Mouse (Mus musculus): ENCODE measurements at regions not wholly inside any gene's neighbourhood (a gene's known extent, or its start where the extent isn't known, plus 50 kb on each side); places are given as distances from the start of the nearest gene placed in this dataset.

- Histone ChIP-seq H3K27ac (ENCODE audit: low read depth, low read length) (no peak overlapping the region), H3K4me3 (ENCODE audit: low read depth, low read length) (no peak overlapping the region), H3K9ac (ENCODE audit: low read length) (no peak overlapping the region), H3K27me3 (ENCODE audit: control insufficient read depth, insufficient read depth, low read length) (no peaks in the 10 kb centered on the region), H3K4me1 (replicated peaks; ENCODE audit: control insufficient read depth, insufficient read depth, low read length) (no peaks in the 10 kb centered on the region), H3K4me2 (ENCODE audit: low read depth, low read length, severe bottlenecking) (no peak overlapping the region), H3K9me3 (ENCODE audit: control insufficient read depth, low read length) (no peaks in the 10 kb centered on the region), H3K36me3 (ENCODE audit: control insufficient read depth, insufficient read depth, low read length) (no peaks in the 10 kb centered on the region)
- no peak for DNase-seq (ENCODE audit: low spot score)
- WGBS = 89% methylated on average over 5 of the region's 5 CpGs
- ATAC-seq (replicated peaks; ENCODE audit: low FRiP score) = no peak
Measured at GRCm38 (mm10) chr17:44423471-44423985, 235.1 kb downstream of the Clic5 start.

- Histone ChIP-seq H3K4me2 (ENCODE audit: low read depth, low read length, severe bottlenecking) (no peak overlapping the region), H3K27ac (ENCODE audit: low read depth, low read length) (no peak overlapping the region), H3K4me1 (replicated peaks; ENCODE audit: control insufficient read depth, insufficient read depth, low read length) (no peaks in the 10 kb centered on the region), H3K27me3 (ENCODE audit: control insufficient read depth, insufficient read depth, low read length) (no peaks in the 10 kb centered on the region), H3K36me3 (ENCODE audit: control insufficient read depth, insufficient read depth, low read length) (no peaks in the 10 kb centered on the region), H3K9ac (ENCODE audit: low read length) (no peak overlapping the region), H3K4me3 (ENCODE audit: low read depth, low read length) (no peak overlapping the region), H3K9me3 (ENCODE audit: control insufficient read depth, low read length) (no peaks in the 10 kb centered on the region)
- DNase-seq (ENCODE audit: low spot score) = peak; percentile 41
- 60% methylated on average over 4 of the region's 4 CpGs for whole genome bisulfite sequencing
- no peak for ATAC-seq (replicated peaks; ENCODE audit: low FRiP score)
Measured at GRCm38 (mm10) chr17:44432524-44433295, 244.3 kb downstream of the Clic5 start.

GRCm38 (mm10) chr17:44433296-44433653 lies 244.9 kb downstream of the Clic5 start:
- H3K9ac ChIP-seq (ENCODE audit: low read length) = no peak overlapping the region
- H3K36me3 ChIP-seq (ENCODE audit: control insufficient read depth, insufficient read depth, low read length) = no peaks in the 10 kb centered on the region
- H3K9me3 ChIP-seq (ENCODE audit: control insufficient read depth, low read length) = no peaks in the 10 kb centered on the region
- no peak overlapping the region for H3K4me3 ChIP-seq (ENCODE audit: low read depth, low read length)
- H3K27me3 ChIP-seq (ENCODE audit: control insufficient read depth, insufficient read depth, low read length) = no peaks in the 10 kb centered on the region
- H3K27ac ChIP-seq (ENCODE audit: low read depth, low read length) = no peak overlapping the region
- H3K4me1 ChIP-seq (replicated peaks; ENCODE audit: control insufficient read depth, insufficient read depth, low read length) = no peaks in the 10 kb centered on the region
- no peak for ATAC-seq (replicated peaks; ENCODE audit: low FRiP score)
- DNase-seq (ENCODE audit: low spot score) = no peak
- H3K4me2 ChIP-seq (ENCODE audit: low read depth, low read length, severe bottlenecking) = no peak overlapping the region

GRCm38 (mm10) chr17:44436536-44437043 lies 248.2 kb downstream of the Clic5 start:
- Histone ChIP-seq H3K27me3 (ENCODE audit: control insufficient read depth, insufficient read depth, low read length) (no peaks in the 10 kb centered on the region), H3K4me3 (ENCODE audit: low read depth, low read length) (no peak overlapping the region), H3K4me2 (ENCODE audit: low read depth, low read length, severe bottlenecking) (no peak overlapping the region), H3K9me3 (ENCODE audit: control insufficient read depth, low read length) (no peaks in the 10 kb centered on the region), H3K36me3 (ENCODE audit: control insufficient read depth, insufficient read depth, low read length) (no peaks in the 10 kb centered on the region), H3K27ac (ENCODE audit: low read depth, low read length) (no peak overlapping the region), H3K9ac (ENCODE audit: low read length) (no peak overlapping the region), H3K4me1 (replicated peaks; ENCODE audit: control insufficient read depth, insufficient read depth, low read length) (no peaks in the 10 kb centered on the region)
- DNase-seq (ENCODE audit: low spot score) = no peak
- ATAC-seq (replicated peaks; ENCODE audit: low FRiP score) = no peak
- WGBS = 88% methylated on average over 9 of the region's 9 CpGs

- H3K36me3 ChIP-seq (ENCODE audit: control insufficient read depth, insufficient read depth, low read length) = no peaks in the 10 kb centered on the region
- H3K4me3 ChIP-seq (ENCODE audit: low read depth, low read length) = no peak overlapping the region
- H3K9ac ChIP-seq (ENCODE audit: low read length) = no peak overlapping the region
- H3K27ac ChIP-seq (ENCODE audit: low read depth, low read length) = no peak overlapping the region
- H3K4me1 ChIP-seq (replicated peaks; ENCODE audit: control insufficient read depth, insufficient read depth, low read length) = no peaks in the 10 kb centered on the region
- no peak for ATAC-seq (replicated peaks; ENCODE audit: low FRiP score)
- DNase-seq (ENCODE audit: low spot score) = no peak
- H3K9me3 ChIP-seq (ENCODE audit: control insufficient read depth, low read length) = no peaks in the 10 kb centered on the region
- no peaks in the 10 kb centered on the region for H3K27me3 ChIP-seq (ENCODE audit: control insufficient read depth, insufficient read depth, low read length)
- H3K4me2 ChIP-seq (ENCODE audit: low read depth, low read length, severe bottlenecking) = no peak overlapping the region
Measured at GRCm38 (mm10) chr17:44438526-44438925, 250.1 kb downstream of the Clic5 start.

- H3K9ac ChIP-seq (ENCODE audit: low read length) = no peak overlapping the region
- H3K4me2 ChIP-seq (ENCODE audit: low read depth, low read length, severe bottlenecking) = no peak overlapping the region
- H3K27ac ChIP-seq (ENCODE audit: low read depth, low read length) = no peak overlapping the region
- no peaks in the 10 kb centered on the region for H3K36me3 ChIP-seq (ENCODE audit: control insufficient read depth, insufficient read depth, low read length)
- no peaks in the 10 kb centered on the region for H3K4me1 ChIP-seq (replicated peaks; ENCODE audit: control insufficient read depth, insufficient read depth, low read length)
- no peaks in the 10 kb centered on the region for H3K27me3 ChIP-seq (ENCODE audit: control insufficient read depth, insufficient read depth, low read length)
- WGBS = 82% methylated on average over 11 of the region's 11 CpGs
- DNase-seq (ENCODE audit: low spot score) = no peak
- H3K9me3 ChIP-seq (ENCODE audit: control insufficient read depth, low read length) = no peaks in the 10 kb centered on the region
- no peak overlapping the region for H3K4me3 ChIP-seq (ENCODE audit: low read depth, low read length)
- ATAC-seq (replicated peaks; ENCODE audit: low FRiP score) = no peak
Measured at GRCm38 (mm10) chr17:44443460-44443859, 255.1 kb downstream of the Clic5 start.

- Histone ChIP-seq H3K36me3 (ENCODE audit: control insufficient read depth, insufficient read depth, low read length) (no peaks in the 10 kb centered on the region), H3K4me1 (replicated peaks; ENCODE audit: control insufficient read depth, insufficient read depth, low read length) (no peaks in the 10 kb centered on the region), H3K9me3 (ENCODE audit: control insufficient read depth, low read length) (no peaks in the 10 kb centered on the region), H3K27me3 (ENCODE audit: control insufficient read depth, insufficient read depth, low read length) (no peaks in the 10 kb centered on the region), H3K4me2 (ENCODE audit: low read depth, low read length, severe bottlenecking) (no peak overlapping the region), H3K4me3 (ENCODE audit: low read depth, low read length) (no peak overlapping the region), H3K9ac (ENCODE audit: low read length) (no peak overlapping the region), H3K27ac (ENCODE audit: low read depth, low read length) (no peak overlapping the region)
- 86% methylated on average over 3 of the region's 3 CpGs for WGBS
- ATAC-seq (replicated peaks; ENCODE audit: low FRiP score) (no peak), DNase-seq (ENCODE audit: low spot score) (no peak)
Measured at GRCm38 (mm10) chr17:44445361-44445760, 257.0 kb downstream of the Clic5 start.
